Mouse (Mus musculus) mesoderm, embryonic 11.5 days (tissue): Measurements from ENCODE around the gene Tle4.

ENCODE experiments used
- DNase-seq: peaks from one replicate; pipeline ENCODE4 v3.0.0-alpha.2; 2012; ENCODE audit warnings: low read depth, low spot score

Gene Tle4

DNA sequence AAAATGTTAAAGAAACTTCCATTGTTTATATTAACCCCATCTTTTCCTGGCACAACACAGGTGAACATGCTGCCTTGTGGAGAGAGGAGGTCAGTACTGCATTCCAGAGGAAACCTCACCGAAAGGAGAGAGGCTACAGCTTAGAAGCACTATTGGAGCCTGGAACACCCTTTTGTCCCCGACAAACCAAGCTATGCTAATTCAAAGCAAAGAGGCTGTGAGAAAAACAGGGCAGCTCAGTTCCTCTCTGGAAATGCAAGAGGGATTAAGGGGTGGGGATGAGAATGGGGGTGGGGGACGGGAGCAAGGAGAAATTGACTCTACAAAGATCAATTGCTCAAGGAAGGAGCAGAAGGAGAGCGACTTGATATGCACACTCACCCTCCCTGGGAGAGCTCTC lies 182.9 kb downstream of the Tle4 start:
- DNase-seq = no peak

DNA sequence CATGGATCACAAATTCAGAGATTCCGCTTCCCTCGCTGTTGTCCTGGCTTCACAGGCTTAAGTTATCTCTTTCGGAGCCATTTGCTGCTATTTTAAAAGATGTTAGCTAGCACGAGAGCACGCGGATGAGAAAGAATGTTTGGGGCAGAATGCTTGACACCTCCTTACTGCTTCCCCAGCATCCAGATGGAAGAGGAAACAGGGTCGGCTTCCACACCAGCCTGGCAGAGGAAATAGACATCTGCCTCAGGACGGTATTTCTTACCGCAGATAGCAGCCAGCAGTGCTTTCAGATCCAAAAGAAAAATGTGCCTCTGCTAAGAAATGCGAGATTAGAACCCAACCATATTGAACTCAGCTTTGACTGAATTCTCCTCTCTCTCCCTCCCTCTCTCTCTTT lies 191.2 kb downstream of the Tle4 start:
- no peak for DNase-seq
